Mouse (Mus musculus): ENCODE results near the gene Gpc6.

- TF ChIP-seq CTCF (IDR thresholded peaks at IDR 0.05; ENCODE audit: low read depth) (no peak), EP300 (optimal IDR thresholded peaks at IDR 0.05) (no peak)
Measured at GRCm38 (mm10) chr14:117002313-117002712, 77.2 kb downstream of the Gpc6 start.

Data from stomach, postnatal 0 days (tissue).